Mouse (Mus musculus) neural tube, embryonic 14.5 days (tissue): ENCODE results near the gene Zfp143. TPM values are rescaled to one million over a fixed set of nuclear protein-coding genes. Genes with fewer than 3 reads are reported as not detected.

Experiments used
- ATAC-seq: fragments of 200-750 bp; cut with Nextera tagmentation; 2 replicates; pipeline ENCODE4 v1.8.0; 2017; ENCODE audit warnings: low read depth, mild to moderate bottlenecking, moderate TSS enrichment, moderate library complexity
- H3K27ac ChIP-seq: fragments of 300-500 bp; sonication (generic); 2 replicates; pipeline ENCODE4 v1.5.1; 2014; ENCODE audit warnings: low read depth, mild to moderate bottlenecking, control low read depth, low read length, moderate library complexity, mixed read lengths
- H3K27me3 ChIP-seq: fragments of 300-500 bp; sonication (generic); 2 replicates; pipeline ENCODE4 v1.6.1; 2014; ENCODE audit warnings: low read length; ENCODE audit not compliant: control insufficient read depth, insufficient read depth
- H3K36me3 ChIP-seq: fragments of 300-500 bp; sonication (generic); 2 replicates; pipeline ENCODE4 v1.6.1; 2014; ENCODE audit warnings: low read length, mixed read lengths; ENCODE audit not compliant: control insufficient read depth, insufficient read depth
- H3K4me1 ChIP-seq: fragments of 300-500 bp; sonication (generic); 2 replicates; pipeline ENCODE4 v1.6.1; 2014; ENCODE audit warnings: low read length; ENCODE audit not compliant: control insufficient read depth, insufficient read depth
- H3K4me2 ChIP-seq: fragments of 300-500 bp; sonication (generic); 2 replicates; pipeline ENCODE4 v1.6.1; 2014; ENCODE audit warnings: mild to moderate bottlenecking, low read depth, low read length, control low read depth
- H3K4me3 ChIP-seq: fragments of 300-500 bp; sonication (generic); 2 replicates; pipeline ENCODE4 v1.5.1; 2014; ENCODE audit warnings: low read depth, low read length, control low read depth, mixed read lengths
- H3K9ac ChIP-seq: fragments of 300-500 bp; sonication (generic); replicated peaks from 2 replicates; pipeline ENCODE4 v1.6.1; 2014; ENCODE audit warnings: low read depth, mild to moderate bottlenecking, control low read depth, low read length, mixed read lengths
- H3K9me3 ChIP-seq: fragments of 300-500 bp; sonication (generic); 2 replicates; pipeline ENCODE4 v1.6.1; 2016; ENCODE audit warnings: low read length; ENCODE audit not compliant: control insufficient read depth
- WGBS: fragments of 180-500 bp; shearing (Covaris S2); extraction: QIAGEN DNeasy Blood & Tissue Kit; methylation state at CpG from one replicate; pipeline ENCODE4 v1.1.7; 2014; 5-methylcytosine and 5-hydroxymethylcytosine counted together
- polyA plus RNA-seq: library from polyadenylated mRNA; unstranded; fragments of >200 nt; fragmentation: Nextera tagmentation; extraction: Ambion mirVana; gene quantifications from 2 replicates; pipeline ENCODE4 v1.2.1, GENCODE M21; 2014

Zfp143 gene
- polyA plus RNA-seq, 1 experiment from 2014 or later = 14.8 TPM

DNA sequence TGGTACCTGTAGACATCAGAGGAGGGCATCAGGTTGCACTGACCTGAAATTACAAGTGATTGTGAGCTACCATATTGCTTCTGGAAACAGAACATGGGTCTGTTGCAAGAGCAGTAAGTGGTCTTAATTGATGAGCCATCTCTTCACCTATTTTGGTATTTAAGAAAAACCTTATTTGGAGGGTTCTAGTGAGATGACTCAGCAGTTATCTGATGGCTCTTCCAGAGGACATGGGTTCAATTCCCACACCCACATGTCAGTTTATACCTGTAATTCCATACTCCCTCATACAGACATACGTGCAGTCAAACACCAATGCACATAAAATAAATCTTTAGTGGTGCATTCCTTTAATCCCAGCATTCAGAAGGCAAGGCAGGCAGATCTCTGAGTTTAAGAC, 82.8 kb downstream of the Zfp143 start:
- no peaks in the 10 kb centered on the region for H3K27me3 ChIP-seq
- H3K27ac ChIP-seq = no peak overlapping the region
- 93% methylated on average over 1 of the region's 1 CpGs for WGBS

More for the DNA sequence above, 82.8 kb downstream of the Zfp143 start:
- no peak overlapping the region for H3K9ac ChIP-seq
- no peak overlapping the region for H3K4me3 ChIP-seq
- no peaks in the 10 kb centered on the region for H3K9me3 ChIP-seq
- no peaks in the 10 kb centered on the region for H3K36me3 ChIP-seq
- no peak for ATAC-seq
- no peaks in the 10 kb centered on the region for H3K4me1 ChIP-seq
- no peak overlapping the region for H3K4me2 ChIP-seq

Other genes starting within 250 kb of the Zfp143 start
- 3.3 and 3.5 TPM in 2 replicates for gene Scube2, start 195.5 kb upstream of the Zfp143 start, polyA plus RNA-seq
- gene Dennd5a, start 100.7 kb upstream of the Zfp143 start, polyA plus RNA-seq = 56.9 and 63.5 TPM in 2 replicates
- gene Tmem41b, start 74.3 kb upstream of the Zfp143 start, polyA plus RNA-seq = 73.8 TPM in 2 replicates
- 19.1 and 25.9 TPM in 2 replicates for gene Ipo7, start 42.9 kb upstream of the Zfp143 start, polyA plus RNA-seq
- 4.8 and 5.1 TPM in 2 replicates for gene Wee1, start 60.8 kb downstream of the Zfp143 start, polyA plus RNA-seq
- gene Swap70, start 160.5 kb downstream of the Zfp143 start, polyA plus RNA-seq = 7.4 and 11.5 TPM in 2 replicates